Mouse (Mus musculus) midbrain, embryonic 15.5 days (tissue): ENCODE data around the gene Pdss2. TPM values are rescaled to one million over a fixed set of nuclear protein-coding genes. Genes with fewer than 3 reads are reported as not detected.

Experiments
- ATAC-seq: fragments of 200-750 bp; cut with Nextera tagmentation; replicated peaks from 2 replicates; pipeline ENCODE4 v1.8.0; 2017; ENCODE audit warnings: moderate TSS enrichment
- H3K27ac ChIP-seq: fragments of 300-500 bp; sonication (generic); 2 replicates; pipeline ENCODE4 v1.5.1; 2015; ENCODE audit warnings: mild to moderate bottlenecking, inconsistent platforms
- H3K27me3 ChIP-seq: fragments of 300-500 bp; sonication (generic); replicated peaks from 2 replicates; pipeline ENCODE4 v1.6.1; 2015; ENCODE audit warnings: inconsistent platforms
- H3K36me3 ChIP-seq: fragments of 300-500 bp; sonication (generic); replicated peaks from 2 replicates; pipeline ENCODE4 v1.6.1; 2015; ENCODE audit warnings: inconsistent platforms
- H3K4me1 ChIP-seq: fragments of 300-500 bp; sonication (generic); 2 replicates; pipeline ENCODE4 v1.6.1; 2015; ENCODE audit warnings: inconsistent platforms
- H3K4me2 ChIP-seq: fragments of 300-500 bp; sonication (generic); 2 replicates; pipeline ENCODE4 v1.6.1; 2015; ENCODE audit warnings: inconsistent platforms, mild to moderate bottlenecking, moderate library complexity
- H3K4me3 ChIP-seq: fragments of 300-500 bp; sonication (generic); 2 replicates; pipeline ENCODE4 v1.5.1; 2015; ENCODE audit warnings: mild to moderate bottlenecking, inconsistent platforms
- H3K9ac ChIP-seq: fragments of 300-500 bp; sonication (generic); 2 replicates; pipeline ENCODE4 v1.6.1; 2015; ENCODE audit warnings: mild to moderate bottlenecking, inconsistent platforms
- H3K9me3 ChIP-seq: fragments of 300-500 bp; sonication (generic); 2 replicates; pipeline ENCODE4 v1.6.1; 2016; ENCODE audit warnings: inconsistent platforms
- WGBS: fragments of 180-500 bp; shearing (Covaris S2); methylation state at CpG from one replicate; pipeline ENCODE4 v1.1.7; 2015; ENCODE audit warnings: mixed read lengths; 5-methylcytosine and 5-hydroxymethylcytosine counted together
- polyA plus RNA-seq: library from polyadenylated mRNA; unstranded; fragments of >200 nt; fragmentation: Nextera tagmentation; extraction: Ambion mirVana; gene quantifications from 2 replicates; pipeline ENCODE4 v1.2.1, GENCODE M21; 2015

The Pdss2 gene
- polyA plus RNA-seq, 1 experiment from 2014 or later = 17.4 TPM

GRCm38 (mm10) chr10:43467659-43468058, 246.4 kb downstream of the Pdss2 start:
- 43% methylated on average over 13 of the region's 13 CpGs for WGBS

DNA sequence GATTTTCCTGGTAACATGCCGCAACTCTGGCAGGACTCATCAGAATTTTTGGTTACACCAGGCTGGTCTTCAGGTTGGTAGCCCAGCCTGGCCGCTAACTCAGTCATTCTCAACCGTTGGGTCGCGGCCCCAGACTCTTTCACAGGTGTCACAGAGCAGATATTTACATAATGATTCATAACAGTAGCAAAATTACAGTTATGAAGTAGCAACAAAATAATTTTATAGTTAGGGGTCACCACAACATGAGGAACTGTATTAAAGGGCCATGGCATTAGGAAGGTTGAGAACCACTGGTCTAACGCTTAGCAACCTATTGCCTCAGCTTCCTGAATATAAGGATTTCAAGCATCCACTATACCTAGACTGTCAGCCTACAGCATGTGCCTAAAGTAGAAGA, 247.0 kb downstream of the Pdss2 start:
- Histone ChIP-seq H3K9ac (no peak overlapping the region), H3K36me3 (no peaks in the 10 kb centered on the region), H3K4me1 (no peaks in the 10 kb centered on the region), H3K4me3 (no peak overlapping the region), H3K27ac (no peak overlapping the region), H3K9me3 (no peaks in the 10 kb centered on the region), H3K4me2 (no peak overlapping the region), H3K27me3 (no peaks in the 10 kb centered on the region)
- WGBS = 97% methylated on average over 6 of the region's 6 CpGs
- no peak for ATAC-seq

More at GRCm38 (mm10) chr10:43467659-43468058, 246.4 kb downstream of the Pdss2 start:
- Histone ChIP-seq H3K27ac (no peak overlapping the region), H3K36me3 (no peaks in the 10 kb centered on the region), H3K4me2 (no peak overlapping the region), H3K4me3 (no peak overlapping the region), H3K27me3 (no peaks in the 10 kb centered on the region), H3K4me1 (no peaks in the 10 kb centered on the region), H3K9ac (no peak overlapping the region), H3K9me3 (no peaks in the 10 kb centered on the region)
- ATAC-seq = no peak

- Histone ChIP-seq H3K9me3 (no peaks in the 10 kb centered on the region), H3K4me2 (no peak overlapping the region), H3K36me3 (no peaks in the 10 kb centered on the region), H3K4me1 (peaks cover 21% of the 10 kb centered on the region), H3K27ac (no peak overlapping the region), H3K9ac (no peak overlapping the region), H3K27me3 (no peaks in the 10 kb centered on the region), H3K4me3 (no peak overlapping the region)
- WGBS = 64% methylated on average over 4 of the region's 4 CpGs
- ATAC-seq = no peak
These were observed 254.1 kb downstream of the Pdss2 start for GRCm38 (mm10) chr10:43475376-43475775.

DNA sequence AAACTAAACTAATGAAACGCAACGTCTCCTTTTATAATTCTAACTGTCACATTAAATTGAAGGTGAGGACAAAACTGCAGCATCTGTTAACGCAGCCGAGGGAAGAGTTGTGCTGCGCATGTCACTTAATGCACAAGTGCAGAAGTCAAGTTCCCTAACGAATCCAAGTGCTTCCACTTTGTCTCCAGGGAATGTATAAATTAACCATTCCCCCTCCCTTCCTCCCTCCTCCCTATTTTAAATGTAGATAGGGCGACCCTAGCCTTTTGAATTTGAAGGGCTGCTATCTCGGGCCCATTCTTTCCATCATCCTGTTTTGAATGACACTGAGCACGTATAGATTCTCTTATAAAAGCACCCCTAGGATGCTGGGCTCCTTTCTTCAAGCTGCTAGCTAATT, 256.2 kb downstream of the Pdss2 start:
- H3K27ac ChIP-seq = peak overlapping the region; percentile 98
- peaks cover 34% of the 10 kb centered on the region for H3K4me1 ChIP-seq
- H3K9me3 ChIP-seq = no peaks in the 10 kb centered on the region
- WGBS = 4% methylated on average over 9 of the region's 9 CpGs
- peak overlapping the region; percentile 71 for H3K9ac ChIP-seq
- H3K4me3 ChIP-seq = peak overlapping the region; percentile 90
- no peaks in the 10 kb centered on the region for H3K36me3 ChIP-seq
- no peak for ATAC-seq
- H3K4me2 ChIP-seq = peak overlapping the region; percentile 99
- no peaks in the 10 kb centered on the region for H3K27me3 ChIP-seq

- Histone ChIP-seq H3K36me3 (no peaks in the 10 kb centered on the region), H3K4me3 (peak overlapping the region; percentile 90), H3K4me2 (peak overlapping the region; percentile 99), H3K27ac (peak overlapping the region; percentile 98), H3K27me3 (no peaks in the 10 kb centered on the region), H3K9me3 (no peaks in the 10 kb centered on the region), H3K4me1 (peaks cover 35% of the 10 kb centered on the region), H3K9ac (peak overlapping the region; percentile 71)
- ATAC-seq = peak; percentile 30
- under 1% methylated on average over 41 of the region's 42 CpGs for WGBS
These were observed 256.8 kb downstream of the Pdss2 start for GRCm38 (mm10) chr10:43477865-43478681.

GRCm38 (mm10) chr10:43478751-43479435, 257.6 kb downstream of the Pdss2 start, which contains the start of gene Bend3:
TSS of gene Bend3 (plus strand) at chr10:43478831.
- ATAC-seq = peak; percentile 81
- Histone ChIP-seq H3K27ac (peak within 1 kb of the TSS; percentile 98), H3K4me2 (peak within 1 kb of the TSS; percentile 99), H3K9me3 (no peaks in the 10 kb centered on the region), H3K9ac (peak within 1 kb of the TSS; percentile 71), H3K4me1 (peaks cover 42% of the 10 kb centered on the region), H3K4me3 (peak within 1 kb of the TSS; percentile 90), H3K36me3 (no peaks in the 10 kb centered on the region), H3K27me3 (no peaks in the 10 kb centered on the region)
- under 1% methylated on average over 78 of the region's 101 CpGs for WGBS

GRCm38 (mm10) chr10:43479436-43480157, 258.3 kb downstream of the Pdss2 start:
- peak overlapping the region; percentile 71 for H3K9ac ChIP-seq
- H3K36me3 ChIP-seq = no peaks in the 10 kb centered on the region
- H3K27ac ChIP-seq = peak overlapping the region; percentile 98
- no peaks in the 10 kb centered on the region for H3K9me3 ChIP-seq
- H3K4me2 ChIP-seq = peak overlapping the region; percentile 99
- peaks cover 42% of the 10 kb centered on the region for H3K4me1 ChIP-seq
- peak overlapping the region; percentile 90 for H3K4me3 ChIP-seq
- peak; percentile 90 for ATAC-seq
- H3K27me3 ChIP-seq = no peaks in the 10 kb centered on the region
- under 1% methylated on average over 69 of the region's 103 CpGs for WGBS

DNA sequence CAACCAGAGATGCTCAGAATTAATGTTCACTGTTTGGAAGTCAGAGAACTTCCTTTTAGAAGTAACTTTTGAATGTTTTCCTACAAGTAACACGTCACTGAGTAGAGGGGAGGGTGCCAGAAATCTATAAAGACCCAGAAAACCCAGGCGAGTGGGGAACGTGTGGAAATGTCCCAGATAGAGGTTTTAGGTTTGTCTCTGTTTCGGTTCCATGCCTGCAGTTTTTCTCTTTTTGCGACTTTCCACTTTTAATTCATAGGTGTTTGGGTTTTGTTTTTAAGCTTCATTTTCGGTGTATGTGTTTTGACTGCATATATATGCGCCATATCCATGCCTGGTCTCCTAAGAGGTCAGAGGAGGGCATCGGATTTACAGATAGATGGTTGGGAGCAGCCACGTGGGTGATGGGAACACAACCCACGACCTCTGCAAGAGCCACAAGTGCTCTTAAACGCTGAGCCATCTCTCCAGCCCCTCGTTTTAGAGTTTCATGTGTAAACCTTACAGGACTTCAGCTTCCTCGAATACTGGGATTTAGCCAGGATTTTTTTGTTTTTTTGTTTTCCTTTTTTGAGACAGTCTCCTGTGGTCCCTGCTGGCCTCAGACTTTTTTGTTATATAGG, 259.1 kb downstream of the Pdss2 start:
- peaks cover 42% of the 10 kb centered on the region for H3K4me1 ChIP-seq
- WGBS = 4% methylated on average over 13 of the region's 13 CpGs
- H3K27ac ChIP-seq = peak overlapping the region; percentile 98
- peak overlapping the region; percentile 90 for H3K4me3 ChIP-seq
- no peaks in the 10 kb centered on the region for H3K9me3 ChIP-seq
- peak overlapping the region; percentile 99 for H3K4me2 ChIP-seq
- no peaks in the 10 kb centered on the region for H3K36me3 ChIP-seq
- no peak for ATAC-seq
- H3K9ac ChIP-seq = peak overlapping the region; percentile 71; the same call in 1 of the 2 replicates
- no peaks in the 10 kb centered on the region for H3K27me3 ChIP-seq

DNA sequence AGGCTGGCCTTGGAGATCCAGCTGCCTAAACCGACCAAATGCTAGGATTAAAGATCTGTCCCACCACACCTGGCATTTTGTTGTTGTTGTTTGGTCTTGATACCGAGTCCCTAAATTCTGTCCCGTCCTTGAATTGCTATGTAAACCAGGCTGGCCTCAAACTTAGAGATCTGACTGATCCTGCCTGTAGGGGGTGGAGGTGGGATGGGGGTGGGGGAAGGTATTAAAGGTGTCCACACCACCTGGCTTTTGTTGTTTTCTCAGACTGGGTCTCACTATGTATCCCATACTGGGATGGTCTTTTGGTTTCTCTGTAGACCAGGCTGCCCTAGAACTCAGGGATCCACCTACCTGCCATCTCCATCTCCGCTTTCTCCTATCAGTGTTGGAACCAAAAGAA, 259.9 kb downstream of the Pdss2 start:
- Histone ChIP-seq H3K9ac (no peak overlapping the region), H3K4me2 (no peak overlapping the region), H3K36me3 (no peaks in the 10 kb centered on the region), H3K4me3 (no peak overlapping the region), H3K4me1 (peaks cover 42% of the 10 kb centered on the region), H3K27ac (no peak overlapping the region), H3K27me3 (no peaks in the 10 kb centered on the region), H3K9me3 (no peaks in the 10 kb centered on the region)
- WGBS = 49% methylated on average over 4 of the region's 4 CpGs
- ATAC-seq = no peak

DNA sequence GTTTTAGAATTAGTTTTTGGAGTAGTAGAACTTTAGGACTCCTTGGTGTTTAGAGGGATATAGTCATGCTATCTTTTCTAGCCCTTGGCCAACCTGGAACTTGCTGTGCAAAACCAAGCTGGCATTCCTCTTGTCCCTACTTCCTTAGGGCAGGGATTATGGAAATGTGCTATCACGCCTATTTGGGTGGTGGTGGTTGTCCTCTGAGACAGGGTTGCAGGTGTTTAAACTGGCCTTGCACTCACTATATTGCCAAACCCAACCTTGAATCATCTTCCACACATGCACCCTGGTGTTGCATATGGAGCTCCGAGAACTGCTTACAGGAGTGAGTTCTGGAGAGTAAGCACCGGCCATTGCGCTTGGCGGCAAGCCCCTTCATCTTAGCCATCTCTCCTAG, 260.7 kb downstream of the Pdss2 start:
- H3K4me3 ChIP-seq = no peak overlapping the region
- no peaks in the 10 kb centered on the region for H3K9me3 ChIP-seq
- H3K36me3 ChIP-seq = no peaks in the 10 kb centered on the region
- peaks cover 40% of the 10 kb centered on the region for H3K4me1 ChIP-seq
- no peaks in the 10 kb centered on the region for H3K27me3 ChIP-seq
- no peak for ATAC-seq
- 81% methylated on average over 5 of the region's 5 CpGs for WGBS
- no peak overlapping the region for H3K27ac ChIP-seq
- no peak overlapping the region for H3K9ac ChIP-seq
- H3K4me2 ChIP-seq = no peak overlapping the region

DNA sequence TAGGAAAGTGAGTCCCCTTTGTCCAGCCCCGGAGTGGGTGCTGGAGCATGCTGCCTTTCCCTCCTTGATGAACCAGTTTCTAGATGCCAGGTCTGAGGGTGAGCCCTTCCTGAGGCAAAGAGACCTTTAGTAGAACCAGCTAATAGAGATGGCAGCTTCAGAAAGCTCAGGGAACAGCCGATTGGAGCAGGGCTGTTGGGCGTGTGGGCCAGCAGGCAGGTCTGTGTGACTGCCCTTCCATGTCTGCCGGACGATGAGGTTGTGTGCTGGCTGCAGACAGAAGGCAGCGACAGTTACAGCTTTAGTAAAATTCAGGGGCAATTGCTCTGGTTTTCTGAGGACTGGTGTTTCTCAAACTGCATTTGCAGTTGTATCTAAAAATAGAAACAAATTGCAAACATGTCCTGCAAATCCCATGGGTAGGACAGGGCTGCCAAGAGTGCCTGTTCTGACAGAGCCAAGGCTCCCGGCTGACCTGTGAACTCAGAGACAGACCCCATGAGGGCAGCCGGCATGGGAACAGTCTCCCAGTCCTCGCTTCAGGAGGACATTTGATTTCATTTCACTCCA, 262.2 kb downstream of the Pdss2 start:
- Histone ChIP-seq H3K4me3 (no peak overlapping the region), H3K27me3 (no peaks in the 10 kb centered on the region), H3K4me1 (peaks cover 27% of the 10 kb centered on the region), H3K27ac (peak overlapping the region; percentile 39; the same call in 1 of the 2 replicates), H3K9me3 (no peaks in the 10 kb centered on the region), H3K9ac (0 out of 2 replicates have a peak overlapping the region, but pooled peaks have one; percentile 1), H3K4me2 (no peak overlapping the region), H3K36me3 (no peaks in the 10 kb centered on the region)
- 49% methylated on average over 9 of the region's 9 CpGs for WGBS
- no peak for ATAC-seq
